Mouse (Mus musculus) liver, postnatal 0 days (tissue): ENCODE measurements around the gene Angptl7. TPM values are rescaled to one million over a fixed set of nuclear protein-coding genes. Genes with fewer than 3 reads are reported as not detected.
A peak's percentile ranks its signal among the peaks of the same experiment; 100 is the strongest.

Source experiments
- ATAC-seq: fragments of 200-750 bp; cut with Nextera tagmentation; 2 replicates; pipeline ENCODE4 v1.8.0; 2017; ENCODE audit warnings: mild to moderate bottlenecking, moderate library complexity
- DNase-seq: peaks from one replicate; pipeline ENCODE4 v3.0.0-alpha.2; 2016
- H3K27ac ChIP-seq: fragments of 300-500 bp; sonication (generic); 2 replicates; pipeline ENCODE4 v1.5.1; 2014; ENCODE audit warnings: antibody characterized with exemption, moderate library complexity, mild to moderate bottlenecking, low read depth
- H3K27me3 ChIP-seq: fragments of 300-500 bp; sonication (generic); 2 replicates; pipeline ENCODE4 v1.6.1; 2014; ENCODE audit warnings: low read length, control low read depth, mixed read lengths; ENCODE audit not compliant: insufficient read depth
- H3K36me3 ChIP-seq: fragments of 300-500 bp; sonication (generic); replicated peaks from 2 replicates; pipeline ENCODE4 v1.6.1; 2014; ENCODE audit warnings: mild to moderate bottlenecking, control low read depth, low read length, moderate library complexity, mixed read lengths; ENCODE audit not compliant: insufficient read depth
- H3K4me1 ChIP-seq: fragments of 300-500 bp; sonication (generic); 2 replicates; pipeline ENCODE4 v1.6.1; 2014; ENCODE audit warnings: antibody characterized with exemption, mild to moderate bottlenecking, control low read depth; ENCODE audit not compliant: insufficient read depth
- H3K4me2 ChIP-seq: fragments of 300-500 bp; sonication (generic); 2 replicates; pipeline ENCODE4 v1.6.1; 2014; ENCODE audit warnings: low read depth, mild to moderate bottlenecking, low read length, moderate library complexity, mixed read lengths
- H3K4me3 ChIP-seq: fragments of 300-500 bp; sonication (generic); 2 replicates; pipeline ENCODE4 v1.5.1; 2014; ENCODE audit warnings: low read depth, low read length
- H3K9ac ChIP-seq: fragments of 300-500 bp; sonication (generic); replicated peaks from 2 replicates; pipeline ENCODE4 v1.6.1; 2014; ENCODE audit warnings: mild to moderate bottlenecking, moderate library complexity
- H3K9me3 ChIP-seq: fragments of 300-500 bp; sonication (generic); 2 replicates; pipeline ENCODE4 v1.6.1; 2016; ENCODE audit warnings: mild to moderate bottlenecking, control low read depth, low read length, mixed read lengths
- CTCF ChIP-seq: sonication (generic); IDR thresholded peaks from 2 replicates; pipeline ENCODE4 v1.5.1; 2016; ENCODE audit warnings: antibody characterized with exemption, low read depth
- EP300 ChIP-seq: IDR thresholded peaks from 2 replicates; pipeline ENCODE4 v1.6.1; 2016; ENCODE audit warnings: antibody characterized with exemption, low read depth, mild to moderate bottlenecking
- WGBS: fragments of 180-500 bp; shearing (Covaris S2); extraction: QIAGEN DNeasy Blood & Tissue Kit; methylation state at CpG from one replicate; pipeline ENCODE4 v1.1.7; 2014; ENCODE audit not compliant: insufficient replicate concordance; 5-methylcytosine and 5-hydroxymethylcytosine counted together
- polyA plus RNA-seq: library from polyadenylated mRNA; unstranded; fragments of >200 nt; fragmentation: Nextera tagmentation; extraction: Ambion mirVana; gene quantifications from 2 replicates; pipeline ENCODE4 v1.2.1, GENCODE M21; 2015

Gene Angptl7
- polyA plus RNA-seq, 1 experiment from 2014 or later, result 1.3 TPM

DNA sequence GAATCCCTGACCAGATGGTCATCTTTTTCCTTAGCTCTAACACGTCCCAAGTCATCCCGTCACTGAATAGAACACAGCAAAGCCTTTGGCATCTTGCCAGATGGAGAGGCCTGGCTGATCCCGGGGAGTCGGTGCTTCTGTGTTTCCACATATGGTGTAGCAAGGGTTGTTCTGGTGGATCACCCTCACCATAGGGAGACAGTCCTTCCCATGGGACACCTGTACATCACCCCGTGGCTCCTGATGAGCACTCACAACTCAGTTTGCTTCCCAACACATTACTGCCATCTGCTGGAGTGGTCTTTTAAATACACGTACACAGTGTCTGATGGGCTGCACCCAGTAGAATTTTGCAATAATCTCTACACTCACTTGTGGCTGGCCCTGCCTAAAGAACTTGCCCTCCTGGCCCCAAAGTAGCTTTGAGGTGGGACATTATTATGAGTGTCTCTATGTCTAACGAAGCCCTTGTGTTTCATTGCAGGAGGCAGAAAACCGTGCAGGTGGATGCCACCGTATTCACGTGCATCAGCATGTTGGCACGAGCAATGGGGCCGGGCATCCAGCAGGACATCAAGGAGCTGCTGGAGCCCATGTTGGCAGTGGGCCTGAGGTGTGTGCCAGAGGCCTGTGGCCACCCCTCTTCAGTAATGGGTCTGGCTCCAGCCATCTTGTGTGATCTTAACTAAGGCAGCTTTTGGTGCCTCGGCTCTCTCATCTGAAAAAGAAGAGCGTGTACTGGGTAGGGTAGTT lies 36.9 kb downstream of the Angptl7 start:
- DNase-seq, result no peak

GRCm38 (mm10) chr4:148462717-148463116 lies 37.5 kb downstream of the Angptl7 start:
- Histone ChIP-seq H3K27me3 (no peaks in the 10 kb centered on the region), H3K4me2 (no peak overlapping the region), H3K4me3 (no peak overlapping the region), H3K27ac (no peak overlapping the region), H3K36me3 (peaks cover 78% of the 10 kb centered on the region), H3K4me1 (no peaks in the 10 kb centered on the region), H3K9ac (no peak overlapping the region), H3K9me3 (no peaks in the 10 kb centered on the region)
- TF ChIP-seq CTCF (no peak), EP300 (no peak)
- no peak for ATAC-seq
- no peak for DNase-seq
- 89% methylated on average over 13 of the region's 13 CpGs for WGBS

More for the DNA sequence above, 36.9 kb downstream of the Angptl7 start:
- Histone ChIP-seq H3K27me3 (no peaks in the 10 kb centered on the region), H3K9ac (no peak overlapping the region), H3K4me2 (no peak overlapping the region), H3K4me3 (no peak overlapping the region), H3K27ac (no peak overlapping the region), H3K36me3 (peaks cover 79% of the 10 kb centered on the region), H3K9me3 (no peaks in the 10 kb centered on the region), H3K4me1 (no peaks in the 10 kb centered on the region)
- TF ChIP-seq EP300 (no peak), CTCF (peak; percentile 60)
- 74% methylated on average over 14 of the region's 14 CpGs for WGBS
- peak; percentile 65 for ATAC-seq

DNA sequence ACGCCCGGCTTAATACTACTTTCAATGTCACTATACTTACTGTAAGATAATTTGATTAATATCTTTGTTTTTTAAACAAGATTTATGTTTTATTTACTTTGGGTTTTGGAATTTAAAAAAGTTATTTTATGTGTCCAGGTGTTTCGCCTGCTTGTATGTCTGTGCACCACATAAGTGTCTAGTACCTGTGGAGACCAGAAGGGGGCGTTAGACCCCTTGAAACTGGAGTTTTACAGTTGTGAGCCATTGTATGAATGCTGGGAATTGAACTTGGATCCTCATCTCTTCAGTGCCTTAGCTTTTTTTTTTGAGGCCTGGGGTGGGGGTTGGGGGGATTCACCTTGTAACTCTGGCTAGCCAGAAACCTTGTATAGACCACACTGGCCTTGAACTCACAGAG lies 38.5 kb downstream of the Angptl7 start:
- 79% methylated on average over 4 of the region's 4 CpGs for WGBS
- no peak overlapping the region for H3K4me3 ChIP-seq
- no peaks in the 10 kb centered on the region for H3K27me3 ChIP-seq
- TF ChIP-seq EP300 (no peak), CTCF (peak; percentile 25; the same call in 1 of the 2 replicates)
- H3K4me2 ChIP-seq, result no peak overlapping the region
- H3K9me3 ChIP-seq, result no peaks in the 10 kb centered on the region
- H3K36me3 ChIP-seq, result peaks cover 81% of the 10 kb centered on the region
- DNase-seq, result no peak
- no peak overlapping the region for H3K9ac ChIP-seq
- H3K27ac ChIP-seq, result no peak overlapping the region
- no peak for ATAC-seq
- H3K4me1 ChIP-seq, result no peaks in the 10 kb centered on the region

- TF ChIP-seq CTCF (no peak), EP300 (no peak)
- no peaks in the 10 kb centered on the region for H3K27me3 ChIP-seq
- ATAC-seq, result no peak
- no peak overlapping the region for H3K4me2 ChIP-seq
- peaks cover 82% of the 10 kb centered on the region for H3K36me3 ChIP-seq
- no peak overlapping the region for H3K4me3 ChIP-seq
- WGBS, result 89% methylated on average over 12 of the region's 12 CpGs
- no peaks in the 10 kb centered on the region for H3K9me3 ChIP-seq
- H3K27ac ChIP-seq, result no peak overlapping the region
- no peaks in the 10 kb centered on the region for H3K4me1 ChIP-seq
- H3K9ac ChIP-seq, result no peak overlapping the region
- no peak for DNase-seq
These were observed 39.5 kb downstream of the Angptl7 start for GRCm38 (mm10) chr4:148460656-148461284.

GRCm38 (mm10) chr4:148455477-148456025 lies 44.7 kb downstream of the Angptl7 start:
- DNase-seq, result no peak
- no peaks in the 10 kb centered on the region for H3K4me1 ChIP-seq
- no peak for TF ChIP-seq EP300
- TF ChIP-seq CTCF, result no peak
- H3K9ac ChIP-seq, result no peak overlapping the region
- no peak overlapping the region for H3K27ac ChIP-seq
- peaks cover 75% of the 10 kb centered on the region for H3K36me3 ChIP-seq
- no peak overlapping the region for H3K4me2 ChIP-seq
- no peak overlapping the region for H3K4me3 ChIP-seq
- no peaks in the 10 kb centered on the region for H3K27me3 ChIP-seq
- ATAC-seq, result peak; percentile 49; the same call in 1 of the 2 replicates
- WGBS, result 74% methylated on average over 5 of the region's 5 CpGs
- H3K9me3 ChIP-seq, result no peaks in the 10 kb centered on the region

DNA sequence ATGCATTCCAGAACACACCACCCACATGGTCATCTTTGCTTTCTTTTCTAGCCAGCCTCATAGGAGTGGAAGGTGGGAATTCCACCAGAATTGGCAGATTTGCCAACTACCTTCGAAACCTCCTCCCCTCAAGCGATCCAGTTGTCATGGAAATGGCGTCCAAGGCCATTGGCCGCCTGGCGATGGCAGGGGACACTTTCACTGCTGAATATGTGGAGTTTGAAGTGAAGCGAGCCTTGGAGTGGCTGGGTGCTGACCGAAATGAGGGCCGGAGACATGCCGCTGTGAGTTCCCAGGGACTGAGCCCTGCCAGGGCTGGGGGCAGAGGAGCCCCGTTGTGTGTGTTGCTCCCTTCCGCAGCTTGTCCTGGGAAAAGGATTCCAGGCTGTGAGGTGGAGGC lies 46.6 kb downstream of the Angptl7 start:
- WGBS, result 89% methylated on average over 11 of the region's 11 CpGs
- no peak for ATAC-seq
- DNase-seq, result no peak

More for the DNA sequence above, 46.6 kb downstream of the Angptl7 start:
- H3K4me2 ChIP-seq, result no peak overlapping the region
- no peaks in the 10 kb centered on the region for H3K9me3 ChIP-seq
- peaks cover 62% of the 10 kb centered on the region for H3K36me3 ChIP-seq
- no peak overlapping the region for H3K4me3 ChIP-seq
- no peaks in the 10 kb centered on the region for H3K27me3 ChIP-seq
- TF ChIP-seq CTCF, result no peak
- no peak for TF ChIP-seq EP300
- no peak overlapping the region for H3K27ac ChIP-seq
- no peak overlapping the region for H3K9ac ChIP-seq
- peaks cover 8% of the 10 kb centered on the region for H3K4me1 ChIP-seq
